Comparison of ENCODE assay signal across 12 mouse cellular contexts in genomic region chr14:16954511-16955443, GRCm38 (mm10).
DNase-seq lines count a peak whose midpoint lies in the region; ATAC-seq and TF ChIP-seq lines count a peak whose summit lies in the region.
"Had no signal": no experiment of that assay in that cellular context is flagged by ENCODE, and none has a peak within 500 bp of the region (broad histone marks: within the 10 kb centered on the region; RNA-seq: fewer than 3 reads in every experiment).

No protein-coding gene starts in this region.

- H3K27ac ChIP-seq in limb, embryonic 13.5 days, result no peak overlapping the region
- H3K27ac ChIP-seq in kidney, embryonic 14.5 days (ENCODE audit: low read depth, low read length), result no peak overlapping the region
- H3K27ac ChIP-seq: liver, embryonic 13.5 days; midbrain, embryonic 12.5 days had no signal

- peaks cover 9% of the 10 kb centered on the region for H3K4me1 ChIP-seq in lung, adult 2 months (ENCODE audit: control insufficient read depth, insufficient read depth, low read length)
- H3K4me1 ChIP-seq in limb, embryonic 13.5 days, result peaks cover 21% of the 10 kb centered on the region
- H3K4me1 ChIP-seq in kidney, embryonic 14.5 days (ENCODE audit: control insufficient read depth, insufficient read depth, low read length), result peaks cover 10% of the 10 kb centered on the region; the same call in 1 of the 2 replicates
- H3K4me1 ChIP-seq: liver, embryonic 13.5 days had no signal

- peak; percentile 51; the same call in 1 of the 2 replicates for ATAC-seq in limb, embryonic 13.5 days (ENCODE audit: low FRiP score, low read depth)
- no peak for ATAC-seq in kidney, embryonic 14.5 days (ENCODE audit: low FRiP score, low TSS enrichment)
- ATAC-seq: inflammation-experienced regulatory T-cells, adult 6 months had no signal

- no peak overlapping the region for H3K9ac ChIP-seq in limb, embryonic 13.5 days
- no peak overlapping the region for H3K9ac ChIP-seq in kidney, embryonic 14.5 days (ENCODE audit: low read depth, low read length)
- H3K9ac ChIP-seq: liver, embryonic 13.5 days; midbrain, embryonic 12.5 days had no signal

- DNase-seq in lung, adult 2 months, result no peak
- no peak for DNase-seq in lung, postnatal 10 days
- DNase-seq in fat pad, adult 2 months (ENCODE audit: extremely low read depth, low read depth, low spot score), result peak; percentile 14
- peak; percentile 6 for DNase-seq in retina, embryonic 14.5 days (ENCODE audit: low spot score)
- no peak for DNase-seq in frontal cortex, postnatal 25 days (ENCODE audit: low spot score in 2 of 2)
- DNase-seq: adrenal gland, postnatal 14 days; cerebellum, adult 18-20 months; liver, embryonic 13.5 days had no signal

- TF ChIP-seq CTCF in lung, adult 2 months (IDR thresholded peaks at IDR 0.05; ENCODE audit: insufficient read depth, low read length), result no peak

- WGBS in lung, adult 2 months, result 51% methylated on average over 6 of the region's 6 CpGs
- 29% methylated on average over 6 of the region's 6 CpGs for WGBS in limb, embryonic 13.5 days
- WGBS in kidney, embryonic 14.5 days, result 62% methylated on average over 6 of the region's 6 CpGs

- H3K9me3 ChIP-seq in limb, embryonic 13.5 days, result no peaks in the 10 kb centered on the region
- no peaks in the 10 kb centered on the region for H3K9me3 ChIP-seq in kidney, embryonic 14.5 days (ENCODE audit: control insufficient read depth, low read length)
- H3K9me3 ChIP-seq: liver, embryonic 13.5 days; midbrain, embryonic 12.5 days had no signal

- H3K27me3 ChIP-seq in limb, embryonic 13.5 days, result no peaks in the 10 kb centered on the region
- H3K27me3 ChIP-seq in kidney, embryonic 14.5 days (ENCODE audit: control insufficient read depth, insufficient read depth, low read length), result no peaks in the 10 kb centered on the region
- H3K27me3 ChIP-seq: liver, embryonic 13.5 days; midbrain, embryonic 12.5 days had no signal

- H3K36me3 ChIP-seq in limb, embryonic 13.5 days, result no peaks in the 10 kb centered on the region
- no peaks in the 10 kb centered on the region for H3K36me3 ChIP-seq in kidney, embryonic 14.5 days (ENCODE audit: control insufficient read depth, insufficient read depth, low read length)
- H3K36me3 ChIP-seq: liver, embryonic 13.5 days; midbrain, embryonic 12.5 days had no signal

- peak overlapping the region; percentile 39 for H3K4me3 ChIP-seq in lung, adult 2 months (replicated peaks; ENCODE audit: extremely low read depth, low read depth, low read length)
- no peak overlapping the region for H3K4me3 ChIP-seq in limb, embryonic 13.5 days
- no peak overlapping the region for H3K4me3 ChIP-seq in kidney, embryonic 14.5 days (ENCODE audit: low read length)
- H3K4me3 ChIP-seq: liver, embryonic 13.5 days; midbrain, embryonic 12.5 days had no signal

- no peak overlapping the region for H3K4me2 ChIP-seq in limb, embryonic 13.5 days (replicated peaks)
- no peak overlapping the region for H3K4me2 ChIP-seq in kidney, embryonic 14.5 days (replicated peaks; ENCODE audit: low read depth, low read length)
- H3K4me2 ChIP-seq: liver, embryonic 13.5 days; midbrain, embryonic 12.5 days had no signal

- TF ChIP-seq POLR2A in lung, adult 2 months (IDR thresholded peaks at IDR 0.05; ENCODE audit: borderline replicate concordance, extremely low read depth, low read depth, low read length), result no peak

Comparison
In these comparisons a context has a peak if more than half of its experiments do, and no peak if none do; other contexts are left out.
1. DNase-seq: peak in fat pad, adult 2 months (single experiment) and retina, embryonic 14.5 days (single experiment); none in lung, adult 2 months (single experiment), lung, postnatal 10 days (single experiment) and frontal cortex, postnatal 25 days (0 of 2).